Mouse (Mus musculus) central nervous system, embryonic 14 days (tissue): ENCODE results near the gene Tbx15. TPM values are rescaled to one million over a fixed set of nuclear protein-coding genes. Genes with fewer than 3 reads are reported as not detected.

Source experiments
- polyA plus RNA-seq: library from polyadenylated mRNA; depleted of rRNA; stranded (reverse); fragments of >200 nt; gene quantifications from 2 replicates; pipeline ENCODE4 v1.2.3, GENCODE M21; 2012; rRNA removed

Gene Tbx15
- 2.6 and 11.8 TPM in 2 replicates for polyA plus RNA-seq

GRCm38 (mm10) chr3:99240213-99240720 lies at the start of gene Tbx15:
Tbx15 (plus strand) TSS chr3:99240381.

Other genes with a start within 250 kb of the Tbx15 start
- gene Wars2, start 99.3 kb upstream of the Tbx15 start, polyA plus RNA-seq: 5.2 and 6.0 TPM in 2 replicates